Mouse (Mus musculus): ENCODE data around the gene Nkx6-1. TPM values are rescaled to one million over a fixed set of nuclear protein-coding genes. Genes with fewer than 3 reads are reported as not detected.

Nkx6-1 gene
- polyA plus RNA-seq, 1 experiment from 2014 or later, result 0.14 TPM

DNA sequence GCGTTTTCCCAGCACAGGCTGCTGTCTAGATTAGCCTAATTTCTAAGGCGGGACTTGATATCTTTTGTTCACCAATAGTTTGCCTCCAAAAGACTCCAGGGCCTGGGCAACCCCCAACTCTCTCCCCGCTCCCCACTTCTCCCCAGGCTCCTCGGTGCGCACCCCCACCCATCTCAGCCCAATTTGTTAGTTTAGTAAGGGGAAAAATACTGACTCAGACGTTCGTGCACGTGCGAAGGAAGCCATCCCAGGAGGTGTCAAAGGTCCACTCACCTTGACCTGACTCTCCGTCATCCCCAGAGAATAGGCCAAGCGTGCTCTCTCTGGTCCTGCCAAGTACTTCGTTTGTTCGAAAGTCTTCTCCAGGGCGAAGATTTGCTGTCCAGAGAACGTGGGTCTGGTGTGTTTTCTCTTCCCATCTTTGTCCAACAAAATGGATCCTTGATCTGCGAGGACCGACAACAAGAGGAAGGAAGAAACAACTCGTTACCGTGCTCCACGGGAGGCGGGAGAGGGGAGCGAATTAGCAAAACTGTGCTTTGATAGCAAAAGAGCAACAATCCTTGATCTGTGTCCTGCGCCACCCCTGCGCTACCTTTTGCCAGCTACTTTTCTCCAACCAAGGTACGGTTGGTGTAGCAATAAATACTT is 3.1 kb downstream of the Nkx6-1 start:
- no peak overlapping the region for H3K9ac ChIP-seq (ENCODE audit: low read length)
- H3K36me3 ChIP-seq (ENCODE audit: control insufficient read depth, insufficient read depth), result no peaks in the 10 kb centered on the region
- WGBS, result 3% methylated on average over 25 of the region's 25 CpGs
- H3K9me3 ChIP-seq (replicated peaks; ENCODE audit: control insufficient read depth, low read length), result no peaks in the 10 kb centered on the region
- H3K27ac ChIP-seq (ENCODE audit: low read length), result no peak overlapping the region
- no peak overlapping the region for H3K4me3 ChIP-seq (ENCODE audit: low read length)
- peaks cover 86% of the 10 kb centered on the region for H3K27me3 ChIP-seq (ENCODE audit: control insufficient read depth, insufficient read depth, low read length)
- H3K4me1 ChIP-seq (ENCODE audit: control insufficient read depth, insufficient read depth, low read length), result peaks cover 26% of the 10 kb centered on the region
- ATAC-seq (replicated peaks; ENCODE audit: extremely low read depth, insufficient read depth, low FRiP score), result no peak
- no peak overlapping the region for H3K4me2 ChIP-seq (ENCODE audit: low read depth, low read length)

DNA sequence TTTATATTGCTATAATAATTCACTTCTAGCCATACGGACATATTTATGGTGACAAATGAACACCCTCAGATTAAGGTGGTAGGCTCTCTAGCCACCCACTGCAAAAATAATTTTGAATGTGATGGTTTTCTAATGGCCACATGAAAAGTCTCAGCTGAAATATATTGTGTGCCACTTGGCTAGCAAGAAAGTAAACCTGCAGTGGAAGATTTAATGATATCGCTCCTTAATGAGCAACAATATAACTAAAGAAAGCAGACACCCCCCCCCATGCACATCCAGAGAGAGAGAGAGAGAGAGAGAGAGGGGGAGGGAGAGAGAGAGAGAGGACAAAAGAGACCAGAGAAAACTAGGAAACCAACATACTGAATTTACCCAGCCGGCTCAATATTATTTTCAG is 4.1 kb downstream of the Nkx6-1 start:
- Histone ChIP-seq H3K36me3 (ENCODE audit: control insufficient read depth, insufficient read depth) (no peaks in the 10 kb centered on the region), H3K27me3 (ENCODE audit: control insufficient read depth, insufficient read depth, low read length) (peaks cover 86% of the 10 kb centered on the region), H3K9me3 (replicated peaks; ENCODE audit: control insufficient read depth, low read length) (no peaks in the 10 kb centered on the region), H3K9ac (ENCODE audit: low read length) (no peak overlapping the region), H3K4me3 (ENCODE audit: low read length) (no peak overlapping the region), H3K4me1 (ENCODE audit: control insufficient read depth, insufficient read depth, low read length) (peaks cover 25% of the 10 kb centered on the region), H3K27ac (ENCODE audit: low read length) (no peak overlapping the region), H3K4me2 (ENCODE audit: low read depth, low read length) (no peak overlapping the region)
- 6% methylated on average over 3 of the region's 3 CpGs for WGBS
- ATAC-seq (replicated peaks; ENCODE audit: extremely low read depth, insufficient read depth, low FRiP score), result no peak

DNA sequence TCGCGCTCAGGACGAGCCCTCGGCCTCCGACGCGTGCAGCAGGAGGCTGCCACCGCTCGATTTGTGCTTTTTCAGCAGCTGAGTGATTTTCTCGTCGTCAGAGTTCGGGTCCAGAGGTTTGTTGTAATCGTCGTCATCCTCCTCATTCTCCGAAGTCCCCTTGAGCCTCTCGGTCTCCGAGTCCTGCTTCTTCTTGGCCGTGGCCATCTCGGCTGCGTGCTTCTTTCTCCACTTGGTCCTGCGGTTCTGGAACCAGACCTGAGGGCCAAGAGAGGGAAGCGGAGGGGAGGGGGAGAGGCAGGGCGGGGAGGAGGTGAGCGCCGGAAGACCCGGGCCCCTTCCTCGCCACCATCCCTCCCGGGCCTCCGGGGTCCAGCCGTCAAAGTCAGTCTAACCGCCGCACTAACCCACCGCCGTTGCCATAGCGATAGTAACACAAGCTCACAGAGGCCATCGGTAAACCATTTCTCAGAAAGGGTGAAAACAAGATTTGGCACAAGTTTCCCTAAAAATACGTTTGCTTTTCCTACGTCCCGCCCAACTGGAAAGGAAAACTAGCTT is 5.3 kb downstream of the Nkx6-1 start:
- peak overlapping the region; percentile 9; the same call in 1 of the 2 replicates for H3K4me3 ChIP-seq (ENCODE audit: low read length)
- 1% methylated on average over 39 of the region's 39 CpGs for WGBS
- H3K4me2 ChIP-seq (ENCODE audit: low read depth, low read length), result no peak overlapping the region
- no peak overlapping the region for H3K9ac ChIP-seq (ENCODE audit: low read length)
- peaks cover 13% of the 10 kb centered on the region; the same call in 1 of the 2 replicates for H3K4me1 ChIP-seq (ENCODE audit: control insufficient read depth, insufficient read depth, low read length)
- H3K27ac ChIP-seq (ENCODE audit: low read length), result no peak overlapping the region
- no peak for ATAC-seq (replicated peaks; ENCODE audit: extremely low read depth, insufficient read depth, low FRiP score)
- H3K27me3 ChIP-seq (ENCODE audit: control insufficient read depth, insufficient read depth, low read length), result peaks cover 79% of the 10 kb centered on the region
- no peaks in the 10 kb centered on the region for H3K9me3 ChIP-seq (replicated peaks; ENCODE audit: control insufficient read depth, low read length)
- H3K36me3 ChIP-seq (ENCODE audit: control insufficient read depth, insufficient read depth), result no peaks in the 10 kb centered on the region

DNA sequence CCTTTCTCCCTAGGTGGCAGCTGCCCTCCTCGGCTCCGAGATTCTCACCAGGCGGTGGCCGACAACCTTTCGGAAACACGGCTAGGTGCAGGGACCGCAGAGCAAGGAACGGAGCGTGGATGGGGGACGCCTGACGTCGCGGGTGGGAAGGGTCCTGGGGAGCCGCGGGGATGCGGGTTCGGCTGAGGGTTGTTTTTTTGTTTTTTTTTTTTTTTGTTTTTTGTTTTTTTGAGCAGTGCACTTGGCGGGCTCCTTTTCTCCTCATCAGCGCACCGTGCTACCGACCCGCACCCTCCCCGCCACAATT is 5.9 kb downstream of the Nkx6-1 start:
- no peak for ATAC-seq (replicated peaks; ENCODE audit: extremely low read depth, insufficient read depth, low FRiP score)
- no peaks in the 10 kb centered on the region for H3K36me3 ChIP-seq (ENCODE audit: control insufficient read depth, insufficient read depth)
- no peak overlapping the region for H3K4me2 ChIP-seq (ENCODE audit: low read depth, low read length)
- no peak overlapping the region for H3K4me3 ChIP-seq (ENCODE audit: low read length)
- peaks cover 79% of the 10 kb centered on the region for H3K27me3 ChIP-seq (ENCODE audit: control insufficient read depth, insufficient read depth, low read length)
- no peak overlapping the region for H3K9ac ChIP-seq (ENCODE audit: low read length)
- WGBS, result 2% methylated on average over 23 of the region's 23 CpGs
- H3K4me1 ChIP-seq (ENCODE audit: control insufficient read depth, insufficient read depth, low read length), result peaks cover 8% of the 10 kb centered on the region; the same call in 1 of the 2 replicates
- no peak overlapping the region for H3K27ac ChIP-seq (ENCODE audit: low read length)
- H3K9me3 ChIP-seq (replicated peaks; ENCODE audit: control insufficient read depth, low read length), result no peaks in the 10 kb centered on the region

DNA sequence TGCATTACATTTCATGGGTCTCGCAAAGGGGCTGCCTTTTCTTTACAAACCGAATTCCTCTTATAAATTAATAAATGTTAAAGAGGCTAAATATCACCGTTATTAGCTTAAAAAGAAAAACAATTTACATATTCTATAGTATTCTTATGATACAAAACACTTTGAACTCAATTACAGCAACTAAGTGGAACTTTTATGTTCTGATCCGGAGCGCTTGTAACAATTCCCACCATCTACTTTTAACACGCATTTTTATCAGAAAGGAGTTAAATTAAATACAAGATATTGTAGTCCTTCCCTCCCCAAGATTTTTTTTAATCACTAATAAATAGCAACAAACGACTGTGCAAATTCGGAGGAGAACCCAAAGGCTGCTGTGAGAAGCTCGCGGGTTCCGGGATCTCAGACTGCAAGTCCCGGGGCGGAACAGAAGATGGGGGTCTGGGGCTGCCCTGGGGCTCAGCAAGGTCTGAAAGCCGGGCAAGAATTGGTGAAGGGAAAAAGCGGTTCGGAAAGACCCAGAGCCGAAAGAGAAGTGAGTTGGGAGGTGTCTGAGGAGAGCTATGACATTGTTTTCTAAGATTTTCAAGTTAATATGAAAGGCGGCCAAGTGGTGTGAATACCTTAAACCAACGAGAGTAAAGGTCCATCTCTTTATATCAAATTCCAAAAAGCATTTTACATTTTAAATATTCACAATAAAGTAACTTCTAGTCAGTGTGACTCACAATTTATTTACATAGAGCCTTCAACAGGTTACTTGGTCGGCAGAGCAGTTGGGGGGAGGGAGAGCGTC is 6.4 kb downstream of the Nkx6-1 start:
- Histone ChIP-seq H3K27me3 (ENCODE audit: control insufficient read depth, insufficient read depth, low read length) (peaks cover 78% of the 10 kb centered on the region), H3K9me3 (replicated peaks; ENCODE audit: control insufficient read depth, low read length) (no peaks in the 10 kb centered on the region), H3K9ac (ENCODE audit: low read length) (no peak overlapping the region), H3K27ac (ENCODE audit: low read length) (no peak overlapping the region), H3K36me3 (ENCODE audit: control insufficient read depth, insufficient read depth) (no peaks in the 10 kb centered on the region), H3K4me3 (ENCODE audit: low read length) (no peak overlapping the region), H3K4me1 (ENCODE audit: control insufficient read depth, insufficient read depth, low read length) (peaks cover 3% of the 10 kb centered on the region; the same call in 1 of the 2 replicates), H3K4me2 (ENCODE audit: low read depth, low read length) (no peak overlapping the region)
- WGBS, result 4% methylated on average over 21 of the region's 21 CpGs
- no peak for ATAC-seq (replicated peaks; ENCODE audit: extremely low read depth, insufficient read depth, low FRiP score)

DNA sequence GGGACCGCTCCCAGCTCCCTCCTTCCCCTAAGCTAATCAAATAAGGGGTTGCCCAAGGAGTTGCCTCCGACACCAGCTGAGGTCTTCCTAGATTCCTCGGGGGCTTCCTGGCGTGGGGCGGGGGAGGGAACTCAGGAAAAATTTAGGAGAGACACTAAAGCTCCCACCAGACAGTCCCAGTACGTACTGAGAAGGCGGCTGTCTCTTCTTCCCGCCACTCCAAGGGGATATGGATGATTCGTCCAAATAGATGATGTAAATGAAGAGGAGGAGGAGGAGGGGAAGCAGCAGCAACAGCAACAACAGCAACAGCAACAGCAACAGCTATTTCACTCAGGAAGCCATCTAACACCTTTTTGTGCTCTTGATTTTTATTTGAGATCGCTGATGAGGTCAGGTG is 7.1 kb downstream of the Nkx6-1 start:
- Histone ChIP-seq H3K4me1 (ENCODE audit: control insufficient read depth, insufficient read depth, low read length) (peaks cover 2% of the 10 kb centered on the region; the same call in 1 of the 2 replicates), H3K9me3 (replicated peaks; ENCODE audit: control insufficient read depth, low read length) (no peaks in the 10 kb centered on the region), H3K36me3 (ENCODE audit: control insufficient read depth, insufficient read depth) (no peaks in the 10 kb centered on the region), H3K27ac (ENCODE audit: low read length) (no peak overlapping the region), H3K4me2 (ENCODE audit: low read depth, low read length) (no peak overlapping the region), H3K27me3 (ENCODE audit: control insufficient read depth, insufficient read depth, low read length) (peaks cover 75% of the 10 kb centered on the region), H3K9ac (ENCODE audit: low read length) (no peak overlapping the region), H3K4me3 (ENCODE audit: low read length) (no peak overlapping the region)
- WGBS, result 6% methylated on average over 10 of the region's 10 CpGs
- ATAC-seq (replicated peaks; ENCODE audit: extremely low read depth, insufficient read depth, low FRiP score), result no peak

DNA sequence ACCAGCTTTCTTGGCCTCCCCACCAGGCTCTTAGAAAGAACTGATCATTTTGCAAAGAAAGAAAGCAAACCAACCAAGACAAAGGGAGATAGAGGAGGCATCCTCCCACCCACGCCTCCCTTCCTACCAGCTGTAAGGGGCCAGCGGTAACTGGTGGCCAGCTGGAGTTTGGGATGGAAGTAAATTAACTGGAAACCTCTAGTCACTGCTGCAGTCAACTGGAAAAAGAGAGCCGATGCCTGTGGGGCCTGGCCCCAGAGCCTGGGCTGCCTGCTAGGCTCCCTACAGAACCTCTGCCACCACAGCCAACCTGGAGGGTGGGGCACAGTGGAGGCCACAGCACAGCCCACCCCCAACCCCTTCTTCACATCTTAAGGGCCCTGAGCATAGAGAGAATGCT is 8.7 kb downstream of the Nkx6-1 start:
- no peak overlapping the region for H3K4me3 ChIP-seq (ENCODE audit: low read length)
- ATAC-seq (replicated peaks; ENCODE audit: extremely low read depth, insufficient read depth, low FRiP score), result no peak
- H3K27me3 ChIP-seq (ENCODE audit: control insufficient read depth, insufficient read depth, low read length), result peaks cover 63% of the 10 kb centered on the region
- no peaks in the 10 kb centered on the region for H3K9me3 ChIP-seq (replicated peaks; ENCODE audit: control insufficient read depth, low read length)
- H3K4me2 ChIP-seq (ENCODE audit: low read depth, low read length), result no peak overlapping the region
- WGBS, result 22% methylated on average over 3 of the region's 3 CpGs
- peaks cover 2% of the 10 kb centered on the region; the same call in 1 of the 2 replicates for H3K4me1 ChIP-seq (ENCODE audit: control insufficient read depth, insufficient read depth, low read length)
- H3K9ac ChIP-seq (ENCODE audit: low read length), result no peak overlapping the region
- no peaks in the 10 kb centered on the region for H3K36me3 ChIP-seq (ENCODE audit: control insufficient read depth, insufficient read depth)
- no peak overlapping the region for H3K27ac ChIP-seq (ENCODE audit: low read length)

DNA sequence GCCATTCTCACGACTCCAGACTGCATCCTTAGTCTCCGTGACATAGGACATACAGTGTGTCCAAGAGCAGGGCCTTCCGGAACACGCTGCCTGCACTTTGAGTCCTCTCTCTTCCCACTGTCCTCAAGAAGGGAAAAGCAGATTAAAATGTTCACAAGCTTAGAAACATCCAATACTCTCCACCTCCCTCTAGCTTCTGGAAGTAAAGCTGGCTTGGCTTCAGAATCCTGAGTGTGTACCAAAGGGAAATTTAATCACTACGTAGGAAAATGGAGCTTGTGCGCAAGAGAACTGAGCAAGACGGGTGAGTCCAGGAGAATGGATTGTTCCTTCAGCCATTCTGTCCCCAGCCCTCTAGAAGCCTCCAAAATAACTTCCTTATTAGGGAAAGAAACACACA is 9.4 kb downstream of the Nkx6-1 start:
- WGBS, result 49% methylated on average over 7 of the region's 7 CpGs
- Histone ChIP-seq H3K4me3 (ENCODE audit: low read length) (no peak overlapping the region), H3K27me3 (ENCODE audit: control insufficient read depth, insufficient read depth, low read length) (peaks cover 61% of the 10 kb centered on the region), H3K4me2 (ENCODE audit: low read depth, low read length) (no peak overlapping the region), H3K36me3 (ENCODE audit: control insufficient read depth, insufficient read depth) (no peaks in the 10 kb centered on the region), H3K4me1 (ENCODE audit: control insufficient read depth, insufficient read depth, low read length) (peaks cover 2% of the 10 kb centered on the region; the same call in 1 of the 2 replicates), H3K9ac (ENCODE audit: low read length) (no peak overlapping the region), H3K9me3 (replicated peaks; ENCODE audit: control insufficient read depth, low read length) (no peaks in the 10 kb centered on the region), H3K27ac (ENCODE audit: low read length) (no peak overlapping the region)
- no peak for ATAC-seq (replicated peaks; ENCODE audit: extremely low read depth, insufficient read depth, low FRiP score)
